Mouse (Mus musculus) liver, embryonic 14.5 days (tissue): Measurements from ENCODE around the gene Ntng1.

Source experiments
- CTCF ChIP-seq: IDR thresholded peaks from 2 replicates; pipeline ENCODE4 v1.5.1; 2016; ENCODE audit warnings: antibody characterized with exemption, low read depth, control low read depth
- EP300 ChIP-seq: IDR thresholded peaks from 2 replicates; pipeline ENCODE4 v1.6.1; 2016; ENCODE audit warnings: antibody characterized with exemption, low read depth

DNA sequence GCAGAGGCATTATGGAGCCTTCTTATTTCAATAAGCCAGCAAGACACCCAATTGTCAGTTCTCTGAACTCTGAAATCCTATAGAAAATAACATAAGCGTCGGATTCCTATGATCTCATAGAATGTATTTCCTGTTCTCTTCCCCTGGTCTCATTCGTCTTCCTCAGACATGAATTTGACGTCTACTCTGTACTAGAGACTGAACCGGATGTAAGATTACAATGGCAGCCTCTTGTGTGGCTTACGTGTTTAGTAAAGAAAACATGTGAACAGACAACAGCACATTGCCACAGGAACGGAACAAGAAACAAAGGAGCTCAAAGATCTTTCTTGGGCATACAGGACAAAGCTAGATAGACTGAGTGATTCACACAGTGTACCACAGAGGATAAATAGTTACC lies 5.3 kb upstream of the Ntng1 start:
- no peak for TF ChIP-seq CTCF
- no peak for TF ChIP-seq EP300
